Mouse (Mus musculus) MEL-GATA-1-ER (cell line): ENCODE results near the gene Micu1.

Source experiments
- DNase-seq: peaks from one replicate; pipeline ENCODE4 v3.0.0-alpha.2; 2012; ENCODE audit warnings: low read depth; ENCODE audit errors: extremely low read depth

Gene Micu1

DNA sequence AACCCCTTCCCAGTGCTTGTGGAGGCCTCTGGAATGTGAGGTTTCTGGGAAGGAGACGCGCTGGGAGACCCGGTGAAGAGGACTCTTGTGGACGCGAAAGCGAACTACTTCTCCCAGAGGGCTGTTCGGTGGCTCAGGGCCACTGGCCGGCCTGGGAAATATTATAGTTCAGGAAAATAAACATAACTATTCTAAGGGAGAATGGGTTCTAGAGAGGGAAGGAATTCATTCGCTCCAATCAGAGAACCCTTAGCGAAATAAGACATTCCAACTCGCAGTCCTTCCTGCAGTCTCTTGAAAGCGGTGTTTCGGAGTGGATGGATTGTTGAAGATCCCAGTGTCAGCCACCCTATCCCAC, 177.7 kb downstream of the Micu1 start:
- DNase-seq, result no peak

DNA sequence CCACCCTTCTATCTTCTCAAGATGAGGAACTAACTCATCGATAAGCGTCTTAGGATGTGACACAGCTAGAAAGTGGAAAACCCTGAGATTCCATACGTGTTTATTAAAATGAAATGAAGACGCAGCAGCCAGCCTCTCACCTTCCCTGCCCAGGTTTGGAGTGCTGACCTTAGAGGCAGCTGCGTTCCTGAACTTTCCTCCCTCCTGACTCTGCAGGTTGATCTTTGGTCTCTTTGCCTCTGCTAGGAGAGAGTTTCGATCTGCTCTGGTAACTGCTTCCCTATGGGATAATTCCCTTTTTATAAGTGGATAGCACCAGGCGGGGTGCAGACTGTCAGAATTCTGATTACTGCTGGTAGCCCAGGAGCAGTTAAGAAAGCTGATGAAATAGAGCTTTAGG, 178.6 kb downstream of the Micu1 start:
- no peak for DNase-seq

DNA sequence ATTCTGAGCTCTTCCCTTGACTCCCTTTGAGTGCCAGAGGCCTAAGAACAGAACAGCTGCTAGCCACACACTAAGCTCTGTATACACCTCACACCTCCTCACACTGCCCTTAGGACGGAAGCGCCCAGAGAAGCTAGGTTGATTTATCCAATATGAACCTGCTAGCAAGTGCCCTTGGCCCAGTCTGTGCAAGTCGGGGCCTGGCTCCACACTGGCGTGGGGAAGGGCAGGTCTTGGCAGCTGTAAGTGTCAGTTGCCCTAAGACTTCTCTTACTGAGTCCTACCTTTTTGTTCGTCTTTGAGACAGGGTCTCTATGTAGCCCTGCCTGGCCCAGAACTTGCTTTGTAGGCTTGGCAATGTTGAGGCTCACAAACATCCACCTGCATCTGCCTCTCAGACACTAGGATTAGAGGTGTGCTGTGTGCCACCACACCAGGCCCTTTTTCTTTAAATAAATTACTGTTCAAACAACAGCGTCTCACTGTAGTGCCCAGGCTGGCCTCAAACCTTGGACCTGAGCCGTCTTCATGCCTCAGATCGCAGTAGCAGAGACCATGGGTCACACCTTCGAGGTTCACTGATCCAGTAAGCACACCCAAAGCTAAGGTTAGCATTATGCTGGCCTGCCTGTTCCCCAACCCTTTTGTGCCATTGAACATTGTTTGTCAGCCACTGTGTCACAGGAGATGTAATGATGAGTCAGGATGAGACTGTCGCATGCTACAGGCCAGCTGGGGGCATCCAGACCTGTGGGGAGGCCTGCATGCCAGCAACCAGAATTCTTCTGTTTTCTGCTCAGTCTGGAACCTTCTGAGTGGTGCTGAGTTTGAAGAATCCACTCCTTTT, 182.3 kb downstream of the Micu1 start:
- DNase-seq, result no peak

DNA sequence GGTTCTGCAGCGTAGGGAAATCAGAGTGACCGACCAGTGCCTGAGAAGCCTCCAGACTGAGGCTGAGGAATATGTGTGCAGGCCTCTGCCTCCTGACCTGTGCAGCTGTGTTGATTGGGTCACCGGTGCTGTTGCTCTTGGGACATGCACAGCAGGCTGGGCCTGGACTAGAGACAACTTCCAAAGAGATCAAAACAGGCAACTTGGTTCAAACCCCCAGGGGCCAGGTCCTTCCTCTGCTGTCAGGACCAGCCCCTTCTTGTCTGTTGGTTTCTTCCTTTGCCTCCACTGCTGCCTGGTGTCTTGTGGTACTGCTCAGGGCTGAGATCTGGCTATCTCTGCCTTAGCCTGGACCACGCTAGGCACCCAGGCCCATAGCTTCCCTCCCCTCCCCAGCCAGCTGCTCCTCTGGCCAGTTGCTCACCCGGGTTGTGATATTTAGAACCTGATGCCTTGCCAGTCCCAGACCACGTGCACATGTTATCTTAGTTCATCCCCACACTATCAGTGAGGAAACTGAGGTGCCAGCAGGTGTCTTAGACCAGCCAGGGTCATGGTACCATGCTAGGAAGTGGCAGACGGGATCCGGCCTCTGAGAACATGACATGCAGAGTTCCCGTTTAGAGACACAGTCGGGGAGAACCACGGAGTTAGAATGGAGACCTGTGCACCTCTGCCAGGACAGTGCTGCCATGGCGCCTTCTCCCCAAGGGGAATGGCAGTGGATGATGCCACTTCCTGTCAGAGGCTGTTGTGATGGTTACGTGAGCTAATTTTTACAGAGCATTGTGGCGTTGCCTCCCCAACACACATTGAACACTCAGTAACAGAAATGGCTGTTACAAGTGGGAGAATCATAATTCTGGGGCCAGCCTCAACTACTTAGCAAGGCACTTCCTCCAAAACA, 183.2 kb downstream of the Micu1 start:
- DNase-seq, result no peak

DNA sequence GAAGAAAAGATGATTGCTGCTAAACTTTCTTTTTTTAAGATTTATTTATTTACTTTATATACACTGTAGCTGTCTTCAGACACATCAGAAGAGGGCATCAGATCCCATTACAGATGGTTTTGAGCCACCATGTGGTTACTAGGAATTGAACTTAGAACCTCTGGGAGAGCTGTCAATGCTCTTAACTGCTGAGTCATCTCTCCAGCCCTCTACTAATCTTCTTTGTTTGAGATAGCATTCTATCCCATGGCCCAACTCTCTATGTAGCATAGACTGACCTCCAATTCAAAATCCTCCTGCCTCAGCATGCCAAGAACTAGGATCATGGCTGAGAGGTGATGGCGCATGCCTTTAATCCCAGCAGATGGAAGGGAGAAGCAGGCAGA, 183.8 kb downstream of the Micu1 start:
- DNase-seq, result no peak

DNA sequence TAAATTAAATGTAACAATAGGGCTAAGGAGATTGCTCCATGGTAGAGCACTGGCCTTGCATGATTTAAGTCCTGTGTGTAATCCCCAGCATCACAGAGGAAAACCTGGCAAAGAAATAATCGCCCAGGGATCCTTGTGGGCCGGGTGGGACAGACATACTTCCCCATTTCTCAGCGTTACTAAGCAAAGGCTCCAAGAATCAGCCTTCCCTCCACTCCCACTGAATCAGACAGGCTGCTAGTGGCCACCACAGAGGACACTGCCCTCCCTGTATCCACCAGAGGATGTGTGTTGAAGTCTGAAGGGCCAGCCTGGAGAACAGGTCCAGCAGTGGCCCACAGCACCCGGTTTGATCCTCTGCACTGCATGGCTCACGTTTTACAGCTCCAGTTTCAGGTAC, 185.2 kb downstream of the Micu1 start:
- DNase-seq, result no peak

DNA sequence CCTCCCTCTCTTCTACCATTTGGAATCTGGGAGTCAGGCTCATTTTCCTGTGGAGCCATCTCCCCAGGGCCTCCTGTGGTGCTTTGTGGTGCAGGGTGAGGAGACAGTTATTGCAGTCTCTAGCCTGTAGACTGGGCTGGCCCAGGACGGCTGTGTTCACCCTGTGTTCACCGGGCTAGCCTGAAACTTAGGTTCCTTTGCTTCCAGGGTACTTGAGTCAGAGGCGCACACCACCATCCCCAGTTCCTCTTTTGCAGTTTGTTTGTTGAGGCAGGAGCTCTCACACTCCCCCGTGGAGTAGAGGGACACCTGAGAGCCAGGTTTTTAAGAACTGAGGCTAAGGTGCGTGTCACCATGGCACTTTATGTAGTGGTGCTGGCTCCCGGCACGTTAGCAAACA, 187.1 kb downstream of the Micu1 start:
- DNase-seq, result no peak

DNA sequence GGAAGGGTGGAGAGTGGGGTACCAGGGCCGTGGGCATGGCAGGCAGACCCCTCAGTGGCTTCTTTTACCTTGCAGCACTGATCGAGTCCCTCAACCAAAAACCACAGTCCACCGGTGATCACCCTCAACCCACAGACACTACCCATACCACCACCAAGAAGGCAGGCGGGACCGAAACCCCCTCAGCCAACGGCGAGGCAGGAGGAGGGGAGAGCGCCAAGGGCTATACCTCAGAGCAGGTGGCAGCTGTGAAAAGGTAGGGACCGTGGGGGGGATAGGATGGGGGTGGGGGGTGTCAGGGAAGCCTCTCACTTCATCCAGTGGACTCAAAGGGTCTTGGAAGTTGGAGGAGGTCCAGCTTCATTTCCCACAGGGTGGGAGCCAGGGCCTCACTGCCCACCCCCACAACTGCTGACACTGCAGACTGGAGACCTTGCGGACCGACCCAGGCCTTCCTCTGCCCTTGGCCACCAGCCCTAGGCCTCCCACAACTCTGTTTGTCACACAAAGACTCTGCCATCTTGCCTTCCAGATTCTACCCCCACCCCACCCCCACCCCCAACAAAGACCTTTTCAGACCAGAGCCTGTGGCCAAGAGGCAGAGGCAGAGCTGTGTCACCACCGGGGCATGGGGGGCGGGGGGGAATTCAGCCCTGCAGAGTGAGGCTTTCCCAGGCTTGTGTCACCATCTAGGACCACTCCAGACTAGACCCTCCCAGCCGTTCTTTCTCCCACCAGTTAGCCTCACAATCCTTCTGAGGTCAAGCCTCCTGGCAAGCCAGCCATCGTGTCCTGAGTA, 187.9 kb downstream of the Micu1 start:
- DNase-seq, result no peak

DNA sequence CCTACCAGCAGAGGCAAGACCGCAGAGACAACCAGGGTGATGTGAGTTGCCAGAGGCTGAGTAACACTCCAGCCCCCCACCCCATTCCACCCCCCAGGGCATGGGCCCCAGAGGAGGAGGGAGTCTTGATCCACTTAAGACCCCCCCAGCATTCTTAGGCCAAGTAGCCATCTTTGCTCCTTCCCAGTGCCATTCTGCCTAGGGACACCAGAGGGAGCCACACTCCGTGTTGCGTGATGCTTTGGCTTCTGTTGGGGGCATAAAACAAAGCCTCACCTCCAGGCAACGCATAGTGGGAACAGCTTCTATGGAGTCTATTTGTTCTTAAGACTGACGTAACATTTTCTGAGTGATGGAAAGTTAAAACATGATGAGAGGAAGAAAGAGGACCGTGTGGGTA, 190.7 kb downstream of the Micu1 start:
- DNase-seq, result no peak

DNA sequence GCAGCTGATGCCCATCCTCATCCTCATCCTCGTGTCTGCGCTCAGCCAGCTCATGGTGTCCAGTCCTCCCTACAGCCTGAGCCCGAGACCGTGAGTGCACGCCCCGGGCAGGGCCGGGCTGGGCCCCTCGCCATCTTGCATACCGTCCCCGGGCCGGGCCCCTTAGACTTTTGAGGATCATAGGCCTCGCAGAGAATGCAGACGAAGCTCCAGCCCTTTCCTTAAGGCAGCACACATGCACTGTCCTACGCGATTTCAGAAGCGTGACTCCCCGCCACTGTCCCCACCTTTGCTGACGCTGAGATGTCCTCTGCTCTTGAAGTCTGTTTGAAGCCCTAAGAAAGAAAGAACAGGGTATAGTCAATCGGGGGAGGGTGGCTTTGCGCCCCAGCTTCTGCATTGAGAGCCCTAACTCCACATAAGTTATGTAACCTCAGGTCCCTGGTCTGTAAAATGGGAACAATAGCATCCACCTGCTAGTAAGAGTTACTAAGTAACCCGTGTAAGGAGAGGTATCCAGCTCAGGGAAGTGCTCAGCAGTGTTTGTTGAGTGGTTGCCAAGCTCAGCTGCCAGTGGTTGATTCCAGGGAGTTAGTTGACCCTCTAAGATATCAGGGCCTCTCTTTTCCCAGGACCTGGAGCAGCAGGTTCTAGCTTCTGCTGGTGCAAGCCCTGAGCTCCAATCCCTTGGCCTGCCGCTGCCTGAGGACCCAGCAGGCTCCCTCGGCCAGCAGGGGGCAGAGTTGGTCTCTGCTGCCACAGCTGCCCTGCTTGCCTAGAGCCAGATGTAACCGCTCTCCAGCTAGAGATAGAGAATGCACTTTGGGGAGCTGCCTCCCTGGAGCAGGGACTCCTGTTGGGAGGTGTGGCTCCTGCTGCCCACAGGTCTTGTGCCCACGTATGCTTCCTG, 192.2 kb downstream of the Micu1 start:
- no peak for DNase-seq

DNA sequence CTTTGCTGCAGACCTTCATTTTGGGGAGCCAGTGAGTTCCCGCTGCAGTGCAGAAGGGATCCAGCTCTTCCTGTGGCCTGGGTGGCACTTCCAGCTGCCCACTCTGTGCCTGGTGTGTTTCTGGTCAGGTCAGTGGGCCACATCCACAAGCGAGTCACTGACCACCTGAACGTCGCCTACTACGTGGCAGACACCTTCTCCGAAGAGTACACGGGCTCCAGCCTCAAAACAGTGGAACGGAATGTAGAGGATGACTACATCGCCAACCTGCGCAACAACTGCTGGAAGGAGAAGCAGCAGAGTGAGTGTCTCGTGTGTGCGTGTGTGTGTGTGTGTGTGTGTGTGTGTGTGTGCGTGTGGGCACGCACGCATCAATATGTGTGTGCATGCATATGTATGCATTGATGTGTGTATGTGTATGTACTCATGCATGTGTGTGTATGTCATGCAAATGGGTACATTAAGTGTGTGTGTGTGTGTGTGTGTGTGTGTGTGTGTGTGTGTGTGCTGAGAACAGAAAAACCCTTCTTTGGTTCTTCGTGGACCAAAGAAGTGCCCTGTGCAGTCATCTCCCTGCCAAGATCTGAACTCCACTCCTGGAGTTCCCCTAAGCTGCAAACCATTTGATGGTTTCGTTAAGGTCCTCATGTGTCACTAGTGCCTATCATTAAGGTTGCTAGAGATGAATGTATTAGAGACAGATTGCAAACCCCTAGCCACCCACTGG, 193.3 kb downstream of the Micu1 start:
- DNase-seq, result no peak

DNA sequence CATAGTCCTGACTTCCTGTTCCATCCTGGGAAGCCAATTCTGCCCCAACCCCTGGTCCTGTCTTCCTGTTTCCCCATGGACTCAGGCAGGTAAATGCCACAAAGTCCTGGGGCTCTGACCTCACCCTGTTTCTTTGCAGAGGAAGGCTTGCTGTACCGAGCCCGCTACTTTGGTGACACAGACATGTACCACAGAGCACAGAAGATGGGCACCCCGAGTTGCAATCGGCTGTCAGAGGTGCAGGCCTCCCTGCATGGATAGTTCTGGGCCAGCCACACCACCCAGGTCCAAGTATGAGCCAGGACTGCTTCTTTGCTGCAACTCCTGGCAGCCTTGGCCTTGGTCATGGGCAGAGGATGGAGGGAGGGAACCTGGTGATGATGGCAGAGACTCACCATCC, 193.9 kb downstream of the Micu1 start:
- no peak for DNase-seq

DNA sequence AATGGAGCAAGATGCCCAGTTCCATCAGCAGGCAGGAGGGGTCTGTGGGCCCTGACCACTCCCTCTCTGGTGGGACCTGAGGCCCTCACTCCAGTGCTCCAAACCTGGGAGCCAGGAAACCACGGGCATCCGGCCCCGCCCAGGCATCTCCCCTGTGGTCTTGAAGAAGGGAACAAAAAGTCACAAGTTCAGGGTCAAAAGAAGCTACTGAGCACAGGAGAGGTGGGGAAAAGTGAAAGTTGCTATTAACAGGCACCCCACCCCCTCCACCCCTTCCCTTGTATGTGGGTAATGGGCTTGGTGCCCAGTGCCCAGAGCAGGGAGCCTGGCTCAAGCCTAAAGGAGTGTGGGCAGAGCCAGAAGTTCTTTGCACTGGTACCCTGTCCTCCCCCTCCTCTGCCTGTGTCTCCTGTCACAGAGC, 194.6 kb downstream of the Micu1 start:
- no peak for DNase-seq

DNA sequence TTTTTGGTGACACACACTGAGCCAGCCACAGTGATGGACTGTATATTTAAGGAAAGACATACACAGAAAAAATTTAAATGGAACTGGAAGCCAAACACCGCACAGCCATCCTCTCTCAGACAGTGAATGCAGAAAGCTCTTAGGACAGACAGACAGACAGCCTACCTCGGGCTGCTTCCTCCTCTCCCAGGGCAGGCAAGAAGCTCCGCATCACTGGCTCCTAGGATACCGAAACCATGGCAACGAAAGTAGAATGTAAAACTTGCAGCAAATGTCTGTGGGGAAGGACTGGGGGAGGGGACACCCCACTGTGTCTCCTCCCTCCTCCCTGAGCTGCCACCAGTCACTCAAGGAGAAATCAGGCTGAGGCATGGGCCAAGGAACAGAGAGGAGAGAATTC, 195.2 kb downstream of the Micu1 start:
- DNase-seq, result no peak

DNA sequence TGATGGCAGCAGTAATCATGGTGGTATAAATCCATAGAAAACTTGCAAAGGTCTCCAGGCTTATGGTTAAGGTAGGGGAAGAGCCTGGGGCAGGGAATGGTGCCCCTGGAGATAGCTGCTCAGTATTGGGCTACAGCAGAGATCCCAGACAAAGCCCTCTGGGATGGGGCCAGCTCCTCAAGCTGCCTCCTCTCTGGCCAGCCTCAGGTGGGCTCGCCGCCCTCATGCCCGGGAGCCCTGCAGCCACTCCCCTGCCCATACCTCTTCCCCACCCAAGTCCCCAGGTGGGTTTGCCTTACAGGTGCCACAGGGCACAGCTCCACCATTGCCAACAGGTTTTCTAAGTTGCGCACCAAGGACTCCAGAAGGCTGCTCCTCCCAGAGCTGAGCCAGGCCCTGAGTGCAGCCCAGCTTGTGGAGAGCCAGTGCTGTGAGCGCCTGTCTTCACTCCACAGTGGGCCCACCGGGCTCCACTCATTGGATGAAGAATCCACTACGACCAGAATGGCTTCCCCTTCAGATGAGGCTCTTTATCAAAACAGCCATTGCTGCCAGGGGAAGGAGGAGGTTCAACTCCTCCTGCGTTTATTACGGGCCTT, 196.0 kb downstream of the Micu1 start:
- no peak for DNase-seq

DNA sequence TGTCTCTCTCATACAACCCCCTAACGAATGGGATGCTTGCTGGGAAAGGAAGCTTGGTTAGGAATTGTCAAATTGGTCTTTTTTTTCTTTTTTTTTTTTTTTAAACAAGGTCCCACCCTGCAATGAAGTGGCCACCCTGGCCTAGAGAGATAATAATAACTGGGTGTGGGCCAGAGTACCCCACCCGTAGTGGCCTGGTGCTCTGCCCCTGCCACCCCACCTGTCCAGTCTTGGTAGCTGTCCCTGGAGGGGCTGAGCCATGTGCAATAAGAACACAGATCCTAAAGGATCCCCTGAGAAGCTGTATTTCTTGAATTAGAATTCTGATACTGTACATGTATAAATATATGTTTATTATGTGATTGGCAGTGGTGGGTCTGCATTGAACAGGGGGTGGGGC, 196.7 kb downstream of the Micu1 start:
- no peak for DNase-seq

DNA sequence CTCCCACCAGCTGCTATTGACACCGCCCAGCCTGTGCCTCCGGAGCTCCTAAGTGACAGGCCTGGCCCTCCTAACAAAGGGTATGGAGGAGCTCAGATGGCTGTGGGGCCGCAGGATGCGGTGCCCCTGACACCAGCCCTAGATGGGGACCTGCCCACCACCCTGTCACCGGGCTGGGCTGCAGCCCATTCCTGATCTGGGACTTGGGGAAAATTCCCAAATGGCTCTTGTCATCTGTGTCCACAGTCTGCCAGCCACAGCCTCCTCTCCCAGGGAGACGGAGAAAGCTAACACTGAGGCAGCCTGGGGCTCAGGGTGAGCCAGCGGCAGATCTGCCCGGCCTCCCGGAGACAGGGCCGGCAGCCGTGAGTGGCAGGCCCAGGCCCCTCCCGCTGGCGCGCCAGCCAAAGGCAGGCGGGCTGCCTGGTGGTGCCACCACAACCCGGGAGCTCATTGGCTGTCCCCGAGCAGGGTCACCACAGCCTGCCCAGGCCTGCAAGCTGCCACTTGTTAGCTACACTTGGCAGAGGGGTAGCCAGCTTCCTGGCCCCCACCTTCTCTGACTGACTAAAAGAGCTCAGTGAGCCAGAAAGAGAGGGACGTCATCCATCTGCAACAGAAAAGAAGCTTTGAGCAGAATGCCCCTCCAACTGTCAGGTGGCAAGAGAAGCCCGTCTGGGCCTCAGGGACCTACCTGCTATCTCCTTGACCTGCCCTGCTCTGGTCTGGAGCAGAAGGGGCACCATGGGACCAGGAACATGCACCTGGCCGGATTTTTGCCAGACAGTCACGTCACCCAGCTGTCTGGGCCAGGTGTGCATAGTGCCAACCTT, 197.3 kb downstream of the Micu1 start:
- DNase-seq, result no peak

DNA sequence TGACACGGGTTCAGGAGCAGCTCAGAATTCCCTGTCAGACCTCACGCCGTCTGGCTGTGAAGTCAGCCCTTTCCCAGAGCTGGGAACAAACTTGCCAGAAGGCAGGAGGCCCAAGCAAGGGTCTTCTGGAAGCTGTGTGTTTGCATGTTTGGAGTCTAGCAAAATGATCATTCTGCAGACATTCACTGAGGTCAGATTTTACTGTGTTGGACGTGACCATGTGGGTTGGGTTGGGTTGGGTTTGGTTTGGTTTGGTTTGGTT, 197.8 kb downstream of the Micu1 start:
- no peak for DNase-seq

DNA sequence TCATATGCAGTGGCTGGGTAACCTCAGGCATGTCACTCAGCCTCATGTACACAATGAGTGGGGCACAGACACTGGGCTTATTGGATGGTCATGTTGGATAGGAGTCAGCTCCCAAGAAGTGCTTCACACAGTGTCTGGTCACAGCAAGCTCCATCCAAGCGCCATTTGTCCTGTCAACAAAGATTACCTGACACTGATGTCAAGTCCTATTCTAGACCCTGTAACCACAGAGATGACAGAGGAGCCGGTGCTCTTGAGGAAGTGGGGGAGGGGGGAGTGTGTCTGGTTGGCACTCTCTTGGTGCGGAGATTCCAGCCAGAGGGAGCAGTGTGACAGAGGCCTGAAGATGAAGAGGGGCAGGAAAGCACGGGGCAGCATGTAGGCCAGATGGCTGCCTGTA, 198.7 kb downstream of the Micu1 start:
- DNase-seq, result no peak
